Mouse (Mus musculus) kidney, postnatal 0 days (tissue): ENCODE results near the gene Ubqln4. TPM values are rescaled to one million over a fixed set of nuclear protein-coding genes. Genes with fewer than 3 reads are reported as not detected.

ENCODE experiments used
- ATAC-seq: fragments of 200-750 bp; cut with Nextera tagmentation; replicated peaks from 2 replicates; pipeline ENCODE4 v1.8.0; 2017; ENCODE audit warnings: low read depth, moderate number of reproducible peaks, moderate TSS enrichment, moderate library complexity; ENCODE audit not compliant: low FRiP score
- DNase-seq: peaks from one replicate; pipeline ENCODE4 v3.0.0-alpha.2; 2016; ENCODE audit warnings: low spot score
- H3K27ac ChIP-seq: fragments of 300-500 bp; sonication (generic); 2 replicates; pipeline ENCODE4 v1.5.1; 2014; ENCODE audit warnings: mild to moderate bottlenecking
- H3K27me3 ChIP-seq: fragments of 300-500 bp; sonication (generic); 2 replicates; pipeline ENCODE4 v1.6.1; 2014; ENCODE audit warnings: low read length, mixed read lengths; ENCODE audit not compliant: insufficient read depth
- H3K36me3 ChIP-seq: fragments of 300-500 bp; sonication (generic); 2 replicates; pipeline ENCODE4 v1.6.1; 2014; ENCODE audit warnings: low read length, mixed read lengths; ENCODE audit not compliant: insufficient read depth
- H3K4me1 ChIP-seq: fragments of 300-500 bp; sonication (generic); replicated peaks from 2 replicates; pipeline ENCODE4 v1.6.1; 2014; ENCODE audit warnings: antibody characterized with exemption, low read length, mixed read lengths; ENCODE audit not compliant: insufficient read depth
- H3K4me2 ChIP-seq: fragments of 300-500 bp; sonication (generic); 2 replicates; pipeline ENCODE4 v1.6.1; 2014; ENCODE audit warnings: mild to moderate bottlenecking, low read length, moderate library complexity, mixed read lengths
- H3K4me3 ChIP-seq: fragments of 300-500 bp; sonication (generic); replicated peaks from 2 replicates; pipeline ENCODE4 v1.5.1; 2014; ENCODE audit warnings: low read depth, low read length
- H3K9ac ChIP-seq: fragments of 300-500 bp; sonication (generic); 2 replicates; pipeline ENCODE4 v1.6.1; 2014; ENCODE audit warnings: low read depth, low read length
- H3K9me3 ChIP-seq: fragments of 300-500 bp; sonication (generic); replicated peaks from 2 replicates; pipeline ENCODE4 v1.6.1; 2016; ENCODE audit warnings: low read length, inconsistent platforms, mixed read lengths
- CTCF ChIP-seq: IDR thresholded peaks from 2 replicates; pipeline ENCODE4 v1.5.1; 2016; ENCODE audit warnings: antibody characterized with exemption, low read depth, mild to moderate bottlenecking, moderate library complexity
- WGBS: fragments of 180-500 bp; shearing (Covaris S2); extraction: QIAGEN DNeasy Blood & Tissue Kit; methylation state at CpG from one replicate; pipeline ENCODE4 v1.1.7; 2014; 5-methylcytosine and 5-hydroxymethylcytosine counted together
- polyA plus RNA-seq: library from polyadenylated mRNA; unstranded; fragments of >200 nt; fragmentation: Nextera tagmentation; extraction: Ambion mirVana; gene quantifications from 2 replicates; pipeline ENCODE4 v1.2.1, GENCODE M21; 2015

The Ubqln4 gene
- polyA plus RNA-seq, 1 experiment from 2014 or later = 35.1 TPM

GRCm38 (mm10) chr3:88566536-88567061, 13.0 kb downstream of the Ubqln4 start:
- WGBS = 77% methylated on average over 4 of the region's 4 CpGs
- H3K4me3 ChIP-seq = no peak overlapping the region
- H3K27ac ChIP-seq = 0 out of 2 replicates have a peak overlapping the region, but pooled peaks have one; percentile 5
- peaks cover 62% of the 10 kb centered on the region for H3K36me3 ChIP-seq
- no peak overlapping the region for H3K9ac ChIP-seq
- H3K4me1 ChIP-seq = peaks cover 7% of the 10 kb centered on the region; the same call in 1 of the 2 replicates
- H3K27me3 ChIP-seq = no peaks in the 10 kb centered on the region
- H3K4me2 ChIP-seq = no peak overlapping the region
- no peaks in the 10 kb centered on the region for H3K9me3 ChIP-seq
- DNase-seq (no peak), ATAC-seq (no peak)
- TF ChIP-seq CTCF = no peak

- no peak overlapping the region for H3K27ac ChIP-seq
- TF ChIP-seq CTCF = no peak
- no peak overlapping the region for H3K9ac ChIP-seq
- DNase-seq = no peak
- H3K9me3 ChIP-seq = no peaks in the 10 kb centered on the region
- H3K27me3 ChIP-seq = no peaks in the 10 kb centered on the region
- peaks cover 58% of the 10 kb centered on the region for H3K36me3 ChIP-seq
- H3K4me3 ChIP-seq = no peak overlapping the region
- no peak overlapping the region for H3K4me2 ChIP-seq
- no peak for ATAC-seq
- WGBS = 83% methylated on average over 6 of the region's 6 CpGs
- no peaks in the 10 kb centered on the region; the same call in 1 of the 2 replicates for H3K4me1 ChIP-seq
These were observed 14.3 kb downstream of the Ubqln4 start for GRCm38 (mm10) chr3:88567892-88568291.

GRCm38 (mm10) chr3:88568615-88569014, 15.1 kb downstream of the Ubqln4 start:
- Histone ChIP-seq H3K27me3 (no peaks in the 10 kb centered on the region), H3K4me1 (no peaks in the 10 kb centered on the region), H3K4me3 (no peak overlapping the region), H3K9me3 (no peaks in the 10 kb centered on the region), H3K36me3 (peaks cover 54% of the 10 kb centered on the region), H3K4me2 (no peak overlapping the region), H3K27ac (no peak overlapping the region), H3K9ac (no peak overlapping the region)
- TF ChIP-seq CTCF = no peak
- ATAC-seq (no peak), DNase-seq (no peak)
- 95% methylated on average over 2 of the region's 2 CpGs for WGBS

- Histone ChIP-seq H3K4me1 (no peaks in the 10 kb centered on the region), H3K9ac (no peak overlapping the region), H3K4me2 (no peak overlapping the region), H3K4me3 (no peak overlapping the region), H3K27ac (no peak overlapping the region), H3K9me3 (no peaks in the 10 kb centered on the region), H3K36me3 (peaks cover 50% of the 10 kb centered on the region), H3K27me3 (no peaks in the 10 kb centered on the region)
- DNase-seq (no peak), ATAC-seq (no peak)
- WGBS = 100% methylated on average over 2 of the region's 2 CpGs
- no peak for TF ChIP-seq CTCF
These were observed 15.5 kb downstream of the Ubqln4 start for GRCm38 (mm10) chr3:88569093-88569492.

GRCm38 (mm10) chr3:88569694-88570093, 16.1 kb downstream of the Ubqln4 start:
- no peak overlapping the region for H3K4me3 ChIP-seq
- H3K9me3 ChIP-seq = no peaks in the 10 kb centered on the region
- no peak overlapping the region for H3K27ac ChIP-seq
- no peaks in the 10 kb centered on the region for H3K27me3 ChIP-seq
- no peaks in the 10 kb centered on the region for H3K4me1 ChIP-seq
- no peak overlapping the region for H3K4me2 ChIP-seq
- TF ChIP-seq CTCF = no peak
- WGBS = 85% methylated on average over 5 of the region's 5 CpGs
- peaks cover 46% of the 10 kb centered on the region for H3K36me3 ChIP-seq
- DNase-seq (no peak), ATAC-seq (no peak)
- no peak overlapping the region for H3K9ac ChIP-seq

- ATAC-seq (no peak), DNase-seq (no peak)
- no peaks in the 10 kb centered on the region for H3K27me3 ChIP-seq
- no peak overlapping the region for H3K4me3 ChIP-seq
- no peak overlapping the region for H3K27ac ChIP-seq
- no peaks in the 10 kb centered on the region for H3K4me1 ChIP-seq
- no peaks in the 10 kb centered on the region for H3K9me3 ChIP-seq
- no peak overlapping the region for H3K4me2 ChIP-seq
- TF ChIP-seq CTCF = no peak
- WGBS = 92% methylated on average over 10 of the region's 10 CpGs
- H3K36me3 ChIP-seq = peaks cover 39% of the 10 kb centered on the region
- H3K9ac ChIP-seq = no peak overlapping the region
These were observed 16.8 kb downstream of the Ubqln4 start for GRCm38 (mm10) chr3:88570341-88570740.

- WGBS = 89% methylated on average over 1 of the region's 1 CpGs
- DNase-seq = no peak
- no peaks in the 10 kb centered on the region for H3K4me1 ChIP-seq
- no peak overlapping the region for H3K27ac ChIP-seq
- no peak for ATAC-seq
- peaks cover 27% of the 10 kb centered on the region for H3K36me3 ChIP-seq
- H3K9ac ChIP-seq = no peak overlapping the region
- TF ChIP-seq CTCF = no peak
- no peak overlapping the region for H3K4me3 ChIP-seq
- no peaks in the 10 kb centered on the region for H3K27me3 ChIP-seq
- H3K9me3 ChIP-seq = no peaks in the 10 kb centered on the region
- H3K4me2 ChIP-seq = no peak overlapping the region
These were observed 18.3 kb downstream of the Ubqln4 start for GRCm38 (mm10) chr3:88571856-88572255.
